Mouse (Mus musculus) urinary bladder, adult 18-20 months (tissue): ENCODE measurements around the gene Rbm44.

Experiments
- DNase-seq, 2 experiments: peaks; one replicate each; pipeline ENCODE4 v3.0.0; 2022; ENCODE audit warnings: low spot score in 2 of 2, mixed read lengths in 2 of 2

Gene Rbm44

DNA sequence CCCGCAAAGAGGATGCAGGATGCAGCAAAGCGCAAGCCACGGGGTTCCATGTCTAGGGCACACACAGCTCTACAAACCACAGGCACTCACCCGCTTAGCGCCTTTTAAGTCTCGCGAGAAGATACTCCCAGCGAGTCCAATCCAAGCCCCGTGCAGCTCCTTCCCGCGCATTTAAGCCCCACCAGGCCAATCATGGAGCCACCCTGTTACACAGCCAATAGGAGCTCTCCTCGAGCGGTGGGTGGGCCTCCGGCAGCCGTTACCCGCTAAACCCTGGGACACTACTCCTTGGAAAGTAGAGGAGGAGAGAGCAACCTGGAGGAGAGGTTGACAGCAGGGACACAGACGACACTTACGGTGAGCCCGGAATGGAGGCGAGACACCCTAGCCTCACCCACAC lies at the start of gene Rbm44:
Rbm44 (plus strand) TSS at position 277 of the 400 bp plus-strand sequence.
- no peak for DNase-seq

DNA sequence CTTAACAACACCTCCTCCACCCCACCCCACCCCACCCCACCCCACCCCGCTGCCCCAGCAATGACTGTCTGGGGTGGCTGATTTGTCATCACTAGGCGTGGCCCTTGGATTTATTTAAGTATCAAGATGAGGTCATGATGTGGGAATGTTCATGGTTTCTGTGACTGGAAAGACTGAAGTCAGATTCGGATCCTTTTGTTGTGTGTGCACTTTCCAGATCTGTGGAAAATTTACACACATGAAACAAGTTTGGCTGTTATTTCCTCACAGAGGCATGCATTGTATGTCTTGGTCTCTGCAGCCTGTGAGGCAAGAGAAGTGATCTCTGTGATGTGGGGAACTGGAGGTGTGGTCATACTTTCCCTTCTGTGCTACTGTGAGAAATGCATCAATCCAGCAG lies 49.6 kb upstream of the Rbm44 start:
- DNase-seq, result no peak

- DNase-seq, result no peak
Observed at GRCm38 (mm10) chr1:91095853-91096252, 49.0 kb upstream of the Rbm44 start.

DNA sequence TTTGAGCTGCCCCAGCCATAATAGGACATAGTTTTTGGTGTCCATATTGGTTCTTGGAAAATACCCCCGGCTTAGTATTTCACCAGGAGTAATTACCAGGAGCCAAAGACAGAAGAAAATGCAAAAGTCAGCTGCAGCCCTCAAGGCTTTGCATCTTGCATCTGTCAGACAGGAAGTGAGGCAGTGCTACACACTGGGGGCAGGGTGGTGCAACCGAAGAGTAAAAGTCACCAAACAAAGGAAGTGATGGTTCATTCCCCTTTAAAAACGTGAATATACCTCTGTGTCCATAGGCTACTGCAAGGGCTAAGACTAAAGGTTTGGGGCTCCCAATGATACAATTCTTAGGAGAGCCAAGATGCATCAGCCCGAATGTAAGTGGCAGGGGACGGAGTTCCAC lies 48.4 kb upstream of the Rbm44 start:
- DNase-seq, result no peak

DNA sequence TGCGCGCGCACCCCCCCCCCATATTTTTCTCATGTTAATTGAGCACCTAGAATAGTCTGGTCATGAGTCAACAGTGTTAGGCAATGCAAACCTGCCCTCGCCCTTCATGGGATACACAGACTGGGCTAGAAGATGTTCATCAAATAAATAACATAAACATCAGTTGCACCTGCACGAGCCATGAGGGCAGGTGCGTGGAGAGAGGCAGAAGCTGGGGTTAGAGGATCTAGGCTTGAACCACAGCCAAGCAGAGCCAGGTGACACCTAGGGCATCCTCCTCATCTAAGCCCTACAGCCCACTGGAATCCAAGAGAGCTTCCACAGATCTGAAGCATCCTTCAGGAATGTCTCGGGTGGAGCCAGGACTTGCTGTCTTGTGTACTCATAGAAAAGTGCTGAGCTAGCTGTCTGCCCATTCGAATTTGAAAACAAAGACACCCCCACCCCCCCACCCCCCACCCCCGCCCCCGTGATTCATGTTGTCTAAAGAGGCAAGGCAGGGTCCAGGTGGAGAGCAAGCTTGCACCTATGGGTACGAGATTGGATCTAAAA lies 47.5 kb upstream of the Rbm44 start:
- no peak for DNase-seq

- peak; percentile 39 to 65 for DNase-seq
Observed at GRCm38 (mm10) chr1:91098887-91099286, 46.0 kb upstream of the Rbm44 start.

GRCm38 (mm10) chr1:91101709-91102440 lies 43.0 kb upstream of the Rbm44 start:
- no peak for DNase-seq

- no peak for DNase-seq
Observed at GRCm38 (mm10) chr1:91103366-91103983, 41.4 kb upstream of the Rbm44 start.

- no peak for DNase-seq
Observed at GRCm38 (mm10) chr1:91107548-91107947, 37.3 kb upstream of the Rbm44 start.

GRCm38 (mm10) chr1:91109302-91109701 lies 35.6 kb upstream of the Rbm44 start:
- DNase-seq, result no peak

- DNase-seq, result no peak
Observed at GRCm38 (mm10) chr1:91112171-91112570, 32.7 kb upstream of the Rbm44 start.

- DNase-seq, result no peak
Observed at GRCm38 (mm10) chr1:91112606-91113005, 32.3 kb upstream of the Rbm44 start.

GRCm38 (mm10) chr1:91122121-91122520 lies 22.8 kb upstream of the Rbm44 start:
- DNase-seq, result no peak

DNA sequence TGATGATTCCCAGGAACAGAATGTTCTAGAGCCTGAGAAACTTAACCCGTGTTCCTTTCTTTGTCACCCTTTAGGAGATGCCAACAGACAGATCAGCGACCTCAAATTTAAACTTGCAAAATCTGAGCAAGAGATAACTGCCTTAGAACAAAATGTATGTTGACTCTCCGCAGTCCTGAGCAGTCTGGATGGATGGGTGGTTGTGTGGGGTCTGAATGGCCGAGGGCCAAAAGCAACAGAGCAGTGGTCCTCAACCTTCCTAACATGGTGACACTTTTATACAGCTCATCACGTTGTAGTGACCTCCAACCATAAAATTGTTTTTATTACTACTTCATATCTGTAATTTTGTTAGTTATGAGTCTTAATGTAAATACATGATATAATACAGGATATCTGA lies 21.9 kb upstream of the Rbm44 start:
- DNase-seq, result no peak

DNA sequence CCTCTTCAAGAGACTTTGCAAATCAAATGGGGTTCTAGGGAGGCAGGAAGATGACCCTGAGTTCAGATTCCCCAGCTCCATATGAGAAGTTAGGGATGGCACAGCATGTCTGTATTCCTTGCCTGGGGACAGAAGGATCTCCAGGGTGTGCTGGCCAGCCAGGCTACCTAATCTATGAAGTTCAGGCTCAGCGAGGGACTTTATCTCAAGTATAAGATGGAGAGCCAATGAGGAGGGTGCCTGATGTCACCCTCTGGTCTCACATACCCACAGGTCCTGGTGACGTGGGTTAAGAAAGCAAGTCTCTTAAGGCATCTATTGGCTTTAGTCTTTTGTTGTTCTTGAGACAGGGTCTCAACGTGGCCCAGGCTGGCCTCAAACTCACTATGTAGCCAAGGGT lies 21.4 kb upstream of the Rbm44 start:
- DNase-seq, result no peak

DNA sequence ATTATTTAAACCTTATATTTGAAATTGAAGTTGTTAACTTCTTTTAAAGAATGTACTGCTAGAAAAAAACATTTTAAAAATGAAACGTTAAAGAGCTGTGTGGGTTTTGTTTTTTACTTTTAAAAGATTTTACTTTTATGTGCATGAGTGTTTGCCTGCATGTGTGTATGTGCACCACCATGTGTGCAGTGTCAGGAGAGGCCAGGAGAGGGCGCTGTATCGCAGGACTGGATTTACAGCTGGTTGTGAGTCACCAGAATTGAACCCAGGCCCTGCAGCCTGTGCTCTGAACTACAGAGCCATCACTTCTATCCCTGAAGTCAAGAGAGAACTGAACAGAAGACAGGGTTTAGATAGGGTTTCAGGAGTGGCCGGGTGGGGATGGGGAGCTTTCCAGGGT lies 16.0 kb upstream of the Rbm44 start:
- DNase-seq, result no peak

DNA sequence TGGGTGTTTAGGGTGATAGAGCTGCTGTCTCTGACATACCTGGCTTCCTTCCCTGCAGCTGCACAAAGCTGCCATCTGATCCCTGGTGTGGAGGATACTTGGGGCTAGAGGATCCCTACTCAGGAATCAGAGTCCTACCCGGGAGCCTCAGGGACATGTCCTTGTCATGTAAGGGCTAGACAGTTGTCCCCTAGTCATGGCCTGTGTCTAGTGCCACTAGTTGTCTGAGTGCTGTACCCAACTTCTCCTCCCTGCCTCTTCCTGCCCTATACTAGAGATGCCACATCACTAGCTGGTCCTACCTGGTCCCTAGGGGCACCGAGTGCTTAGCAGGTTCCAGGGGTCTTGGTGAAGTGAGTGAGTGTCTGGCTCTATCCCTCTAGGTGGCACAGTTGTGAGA lies 7.9 kb upstream of the Rbm44 start:
- no peak for DNase-seq

DNA sequence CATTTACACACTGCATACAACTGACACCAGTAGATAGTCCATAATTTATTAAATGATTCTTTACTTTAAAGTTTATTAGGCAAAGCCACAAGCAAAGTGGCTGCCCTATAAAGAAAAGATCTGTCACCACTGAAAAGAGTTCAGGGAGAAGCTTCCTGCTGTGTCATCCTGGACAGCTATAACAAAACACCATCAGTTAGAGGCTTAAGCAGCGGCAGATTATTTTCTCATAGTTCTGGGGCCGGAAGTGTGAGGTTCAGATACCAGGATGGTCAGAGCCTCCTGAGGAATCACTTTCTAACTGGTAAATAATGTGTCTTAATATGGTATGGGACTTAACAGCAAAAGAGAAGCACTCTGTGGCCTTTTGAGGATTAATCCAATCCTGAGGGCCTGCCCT lies 6.6 kb downstream of the Rbm44 start:
- DNase-seq, result no peak

- no peak for DNase-seq
Observed at GRCm38 (mm10) chr1:91166798-91167197, 21.9 kb downstream of the Rbm44 start.

GRCm38 (mm10) chr1:91169157-91169556 lies 24.3 kb downstream of the Rbm44 start:
- DNase-seq, result no peak

DNA sequence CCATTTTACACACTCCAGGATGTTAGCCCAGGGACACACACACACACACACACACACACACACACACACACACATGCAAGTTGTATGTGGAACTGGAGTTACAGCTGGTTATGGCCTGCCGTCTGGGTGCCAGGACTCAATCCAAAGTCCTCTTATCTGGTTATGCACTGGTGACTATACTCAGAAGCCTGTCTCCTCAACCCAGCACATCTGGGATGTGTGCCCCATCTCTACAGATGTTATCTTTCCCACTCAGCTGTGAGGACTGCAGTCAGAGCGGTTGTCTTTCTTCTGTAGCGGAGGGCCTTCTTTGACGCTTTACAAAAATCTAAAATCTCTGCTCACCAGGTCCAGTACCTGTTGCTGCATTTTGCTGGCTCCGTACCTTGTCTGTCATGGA lies 29.9 kb downstream of the Rbm44 start:
- no peak for DNase-seq

DNA sequence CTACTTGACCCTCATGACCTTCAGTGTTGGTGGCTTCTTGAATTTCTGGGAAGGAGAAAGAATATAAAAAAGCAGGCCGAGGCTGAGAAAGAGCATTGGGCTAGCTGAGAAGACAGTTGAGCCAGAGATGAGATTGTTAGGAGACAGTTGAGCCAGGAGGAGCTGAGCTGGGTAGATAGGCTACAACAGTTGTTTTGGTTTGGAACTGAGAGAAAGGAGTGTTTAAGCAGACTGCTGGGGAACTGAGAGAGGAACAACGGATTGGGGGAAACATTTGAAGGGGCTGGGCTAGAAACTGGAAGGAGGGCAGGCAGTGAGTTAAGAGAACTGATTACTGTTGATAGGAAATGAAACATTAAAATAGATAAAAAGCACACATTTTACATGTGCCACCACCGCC lies 31.1 kb downstream of the Rbm44 start:
- no peak for DNase-seq

DNA sequence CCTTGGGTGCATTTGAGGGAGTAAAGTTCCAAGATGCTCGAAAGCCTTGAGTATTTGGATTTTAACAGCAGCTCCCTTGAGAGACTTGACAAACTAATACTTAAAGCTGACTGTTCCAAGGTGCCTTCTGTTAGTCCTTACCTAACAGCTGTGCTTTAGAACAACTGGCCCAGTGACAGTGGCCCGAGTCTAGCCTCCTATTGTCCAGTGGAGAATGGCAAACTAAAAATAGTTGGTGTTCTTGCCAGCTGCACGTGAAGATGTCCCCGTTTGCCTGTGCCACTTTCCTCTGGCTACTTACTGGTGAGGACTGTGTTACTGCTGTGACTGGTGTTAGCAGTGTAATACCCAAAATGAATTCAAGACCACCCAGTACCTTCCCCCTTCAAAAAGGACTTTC lies 32.0 kb downstream of the Rbm44 start:
- DNase-seq, result no peak
